Mouse (Mus musculus): Measurements from ENCODE around the gene Nfu1. TPM values are rescaled to one million over a fixed set of nuclear protein-coding genes. Genes with fewer than 3 reads are reported as not detected.

Gene Nfu1
- total RNA-seq, 2 experiments from 2014 or later, result 57.3 to 60.5 TPM

GRCm38 (mm10) chr6:87059754-87060153, 50.7 kb downstream of the Nfu1 start:
- Histone ChIP-seq H3K27ac (no peak overlapping the region), H3K4me3 (no peak overlapping the region)
- peak; percentile 63 for TF ChIP-seq CTCF (conservative IDR thresholded peaks at IDR 0.05)
- no peak for DNase-seq (ENCODE audit: low spot score in 2 of 2)

DNA sequence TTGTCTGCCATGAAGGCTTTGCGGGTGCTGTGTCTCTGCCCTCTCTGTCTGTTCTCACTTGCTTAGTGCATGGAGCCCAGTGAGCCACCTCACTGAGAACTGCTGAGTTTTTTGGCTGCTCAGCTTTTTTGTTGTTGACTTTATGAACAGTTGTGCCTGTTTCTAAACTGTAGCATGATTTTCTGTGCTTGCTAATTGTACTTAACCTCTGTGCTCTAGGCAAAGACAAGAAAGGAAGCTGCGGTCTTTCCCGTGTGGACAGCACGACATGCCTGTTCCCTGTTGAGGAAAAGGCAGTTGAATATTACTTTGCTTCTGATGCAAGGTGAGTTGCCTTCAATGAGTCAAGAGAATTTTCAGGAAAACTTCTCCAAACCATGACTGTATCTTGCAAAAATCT, 54.5 kb downstream of the Nfu1 start:
- no peak overlapping the region for H3K27ac ChIP-seq
- no peak for TF ChIP-seq CTCF (conservative IDR thresholded peaks at IDR 0.05)
- H3K4me3 ChIP-seq, result no peak overlapping the region
- DNase-seq (ENCODE audit: low spot score in 2 of 2), result no peak

DNA sequence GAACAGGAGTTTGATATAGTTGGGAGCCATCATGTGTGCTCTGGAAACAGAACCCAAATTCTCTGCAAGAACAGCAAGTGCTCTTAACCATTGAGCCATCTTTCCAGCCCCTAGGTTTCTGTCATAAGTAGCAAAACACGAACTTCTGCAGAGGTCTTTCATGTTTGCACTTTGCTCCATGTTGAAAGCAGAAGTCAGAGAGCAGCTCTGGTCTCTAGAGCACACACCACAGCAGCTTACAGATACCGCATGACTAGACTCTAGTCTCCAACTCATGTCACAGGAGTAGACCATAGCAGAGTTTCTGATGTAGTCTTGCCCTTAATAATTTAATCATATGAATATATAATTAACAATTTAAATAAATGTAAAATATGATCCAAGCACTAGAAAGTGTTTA, 59.2 kb downstream of the Nfu1 start:
- no peak for TF ChIP-seq CTCF (conservative IDR thresholded peaks at IDR 0.05)
- H3K4me3 ChIP-seq, result no peak overlapping the region
- DNase-seq (ENCODE audit: low spot score in 2 of 2), result no peak
- no peak overlapping the region for H3K27ac ChIP-seq

DNA sequence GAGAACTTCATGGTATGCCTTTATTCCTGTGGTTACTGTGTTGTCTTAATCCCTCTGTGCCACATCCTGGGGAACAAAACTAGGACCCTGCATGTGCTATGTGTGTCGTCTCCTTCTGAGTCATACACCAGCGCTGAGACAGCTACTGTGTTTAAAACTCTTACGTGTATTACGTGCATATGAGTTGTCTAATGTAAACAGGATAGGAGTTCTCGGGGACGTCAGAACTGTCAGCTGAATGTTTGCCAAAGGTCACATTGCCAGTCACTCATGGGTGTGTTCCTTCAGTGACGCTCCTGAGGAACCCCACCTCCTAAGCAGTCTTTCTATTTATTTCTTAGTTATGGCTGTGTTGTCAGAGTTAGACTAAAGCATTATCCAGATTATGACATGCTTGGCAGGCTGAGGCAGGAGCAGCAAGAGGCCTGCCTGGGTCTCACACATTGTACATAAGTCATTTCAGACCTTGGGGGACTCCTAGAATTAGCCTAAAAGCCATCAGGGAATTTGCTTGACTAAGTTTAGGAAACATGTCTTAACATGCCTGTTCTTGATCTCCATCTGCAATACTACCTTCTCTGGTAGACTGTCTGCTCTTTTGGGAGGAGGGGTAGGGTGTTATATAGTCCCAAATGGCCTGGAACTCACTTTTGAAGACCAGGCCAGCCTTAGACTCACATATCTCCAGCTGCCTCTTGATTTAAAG, 60.3 kb downstream of the Nfu1 start:
- no peak for TF ChIP-seq CTCF (conservative IDR thresholded peaks at IDR 0.05)

GRCm38 (mm10) chr6:87070641-87071040, 61.6 kb downstream of the Nfu1 start:
- Histone ChIP-seq H3K27ac (no peak overlapping the region), H3K4me3 (no peak overlapping the region)
- no peak for DNase-seq (ENCODE audit: low spot score in 2 of 2)
- TF ChIP-seq CTCF (conservative IDR thresholded peaks at IDR 0.05), result no peak

More for the DNA sequence above, 60.3 kb downstream of the Nfu1 start:
- DNase-seq (ENCODE audit: low spot score in 2 of 2), result no peak
- H3K27ac ChIP-seq, result no peak overlapping the region
- no peak overlapping the region for H3K4me3 ChIP-seq

DNA sequence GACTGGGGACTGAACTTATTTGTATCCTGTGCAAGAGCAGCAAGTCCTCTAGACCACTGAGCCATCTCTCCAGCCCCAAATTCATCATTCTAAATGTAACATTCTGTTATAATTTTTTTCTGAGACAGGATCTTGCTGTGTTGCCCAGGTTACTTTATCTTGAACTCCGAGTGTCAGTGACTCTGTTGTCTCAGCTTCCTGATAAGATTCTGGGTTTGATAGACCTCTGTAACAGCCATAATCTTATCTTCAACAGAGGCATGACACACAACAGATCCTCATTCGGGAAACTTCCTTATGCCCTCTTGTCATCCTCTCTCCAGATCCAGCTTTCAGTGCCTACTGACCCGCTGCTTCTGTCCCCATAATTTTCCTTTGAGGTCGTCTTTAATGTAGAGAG, 63.7 kb downstream of the Nfu1 start:
- H3K4me3 ChIP-seq, result no peak overlapping the region
- no peak for TF ChIP-seq CTCF (conservative IDR thresholded peaks at IDR 0.05)
- DNase-seq (ENCODE audit: low spot score in 2 of 2), result no peak
- H3K27ac ChIP-seq, result no peak overlapping the region

- DNase-seq (ENCODE audit: low spot score in 2 of 2), result no peak
These were observed 66.2 kb downstream of the Nfu1 start for GRCm38 (mm10) chr6:87075092-87075685.

More at GRCm38 (mm10) chr6:87075092-87075685, 66.2 kb downstream of the Nfu1 start:
- TF ChIP-seq CTCF (conservative IDR thresholded peaks at IDR 0.05), result no peak
- H3K4me3 ChIP-seq, result no peak overlapping the region
- H3K27ac ChIP-seq, result no peak overlapping the region

Other genes with a start within 250 kb of the Nfu1 start
- gene Anxa4, start 215.7 kb upstream of the Nfu1 start, total RNA-seq (2021), result 1 to 10 TPM; 4.6 to 4.8 TPM
- 100 to 1,000 TPM; 445 to 462 TPM for gene Aak1, start 159.7 kb upstream of the Nfu1 start, total RNA-seq (2021)
- 10 to 100 TPM; 48.5 to 49.7 TPM for gene Gfpt1, start 33.6 kb downstream of the Nfu1 start, total RNA-seq (2021)
- gene D6Ertd527e, start 95.5 kb downstream of the Nfu1 start, total RNA-seq (2021), result not detected